Mouse (Mus musculus): ENCODE results near the gene Grm3.

The Grm3 gene

DNA sequence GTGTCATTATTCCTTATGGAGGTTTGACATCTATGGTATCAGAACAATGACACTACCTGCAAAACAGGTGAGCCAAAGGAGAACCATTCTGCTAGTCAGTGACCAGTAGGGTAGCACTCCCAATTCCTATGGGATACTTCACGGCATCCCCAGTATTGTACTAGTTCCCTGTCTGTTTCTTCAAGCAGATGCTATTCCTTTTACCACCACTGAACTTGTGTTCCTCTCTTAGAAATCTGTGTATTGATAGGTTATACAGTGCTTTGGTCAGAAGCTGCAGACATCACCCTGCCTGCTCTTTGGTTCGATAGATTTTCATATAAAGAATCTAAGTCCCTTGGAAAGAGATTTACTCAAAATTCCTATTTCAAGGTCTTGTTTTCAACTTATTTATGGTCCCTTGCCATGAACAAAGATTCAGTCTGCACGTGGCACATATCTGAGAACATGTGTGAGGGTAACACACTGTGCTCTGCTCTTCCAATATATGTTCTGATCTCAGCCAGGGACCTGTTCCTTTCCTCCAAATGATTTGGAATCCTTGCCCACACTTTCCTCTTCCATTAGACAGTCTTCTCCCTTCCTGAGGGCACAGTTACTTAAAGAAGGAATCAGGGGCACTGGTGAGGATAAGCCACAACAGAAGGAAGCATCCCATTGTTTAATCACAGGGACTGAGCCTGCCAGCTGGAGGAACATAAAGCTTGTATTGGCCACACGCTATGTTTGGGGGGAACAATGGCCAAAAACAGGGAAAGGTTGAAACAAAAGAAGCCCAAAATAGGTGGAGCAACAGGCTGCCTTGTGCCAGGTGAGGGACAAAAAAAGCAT is 102.5 kb downstream of the Grm3 start:
- DNase-seq, result no peak

DNA sequence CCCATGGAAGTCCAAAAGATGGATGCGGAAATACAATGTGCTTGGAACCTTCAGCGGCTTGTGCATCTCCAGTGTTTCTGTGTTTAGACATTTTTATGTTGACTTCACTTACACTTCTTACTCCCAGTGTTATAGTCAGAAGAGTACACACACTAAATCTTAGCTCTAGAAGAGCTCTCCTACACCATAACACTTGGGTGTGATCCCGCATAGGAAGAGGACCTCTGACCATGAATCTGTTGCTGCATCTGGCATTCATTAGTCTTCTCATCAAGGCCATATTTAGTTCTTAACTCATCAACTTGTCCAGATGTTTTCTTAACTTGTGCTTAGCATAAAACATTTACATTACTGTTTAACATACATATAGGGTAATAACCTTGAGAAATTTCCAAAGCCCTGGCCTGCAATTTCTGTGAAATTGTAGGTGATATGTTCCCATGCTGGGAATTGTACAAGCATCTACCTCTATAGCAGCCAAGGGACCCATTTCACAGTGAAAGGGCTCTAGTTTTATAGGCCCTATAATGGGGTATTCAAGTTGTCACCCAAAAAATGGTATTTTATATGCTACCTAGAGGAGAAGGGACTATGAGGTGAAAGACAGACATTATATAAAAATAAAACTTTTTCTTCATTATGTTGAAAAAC is 103.4 kb downstream of the Grm3 start:
- no peak for DNase-seq

- DNase-seq, result no peak
Measured at GRCm38 (mm10) chr5:9579021-9579420, 145.9 kb downstream of the Grm3 start.

DNA sequence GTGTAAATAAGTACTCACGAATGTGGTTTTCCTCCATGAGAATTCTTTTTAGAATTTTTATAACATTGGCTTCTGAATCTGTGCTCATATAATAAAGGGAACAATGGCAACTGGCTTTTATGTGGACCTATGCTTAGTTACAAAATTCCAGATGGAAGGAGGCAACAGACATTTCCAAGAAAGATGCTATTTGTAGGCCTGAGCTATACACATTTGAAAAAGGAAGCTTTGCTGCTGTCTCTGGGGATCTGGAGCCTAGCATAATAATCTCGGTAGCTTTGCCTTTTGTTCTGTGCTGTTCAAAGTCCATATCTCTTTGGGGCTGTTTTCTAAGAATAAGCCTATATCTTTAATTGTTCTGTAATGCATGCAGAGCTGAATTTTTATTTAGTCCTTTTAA is 146.4 kb downstream of the Grm3 start:
- no peak for DNase-seq

DNA sequence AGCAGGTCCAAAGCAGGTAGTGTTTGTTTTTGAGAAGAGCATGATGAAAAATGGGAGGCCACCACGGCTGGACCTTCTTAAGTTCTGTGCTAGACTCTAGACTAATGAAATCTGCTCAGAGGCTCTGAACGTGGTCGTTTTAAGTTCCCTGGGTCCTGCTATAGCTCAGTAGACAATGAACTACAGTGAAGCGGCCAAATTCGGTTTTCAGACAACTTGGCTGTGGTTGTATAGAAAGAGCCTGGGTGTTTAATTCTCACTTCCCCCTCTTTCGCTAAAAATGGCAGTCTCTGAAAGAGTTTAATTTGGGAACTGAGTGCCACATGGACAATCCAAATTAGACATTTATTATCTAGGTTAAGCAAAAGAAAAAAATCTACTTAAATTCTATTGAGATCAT is 154.0 kb downstream of the Grm3 start:
- DNase-seq, result no peak

DNA sequence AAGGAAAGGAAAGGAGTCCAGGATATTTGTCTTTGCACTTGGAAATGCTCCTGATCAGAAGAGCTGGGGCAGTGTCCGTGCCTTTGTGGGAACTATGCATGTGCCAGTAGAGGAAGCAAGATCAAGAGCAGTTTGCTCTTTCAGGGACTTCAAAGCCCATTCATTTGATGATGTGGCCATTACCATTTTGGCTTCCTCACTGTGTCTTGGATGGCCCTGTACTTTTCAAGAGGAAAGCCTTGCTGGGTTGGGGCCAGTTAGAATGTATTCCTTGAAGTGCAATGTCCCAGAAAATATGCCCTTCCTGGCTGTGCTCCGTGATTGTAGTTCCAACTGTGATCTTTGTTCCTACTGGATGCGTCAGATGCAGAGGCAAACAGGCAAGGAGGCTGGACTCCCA is 167.3 kb downstream of the Grm3 start:
- no peak for DNase-seq

GRCm38 (mm10) chr5:9540822-9541557 is 184.0 kb downstream of the Grm3 start:
- DNase-seq, result no peak

DNA sequence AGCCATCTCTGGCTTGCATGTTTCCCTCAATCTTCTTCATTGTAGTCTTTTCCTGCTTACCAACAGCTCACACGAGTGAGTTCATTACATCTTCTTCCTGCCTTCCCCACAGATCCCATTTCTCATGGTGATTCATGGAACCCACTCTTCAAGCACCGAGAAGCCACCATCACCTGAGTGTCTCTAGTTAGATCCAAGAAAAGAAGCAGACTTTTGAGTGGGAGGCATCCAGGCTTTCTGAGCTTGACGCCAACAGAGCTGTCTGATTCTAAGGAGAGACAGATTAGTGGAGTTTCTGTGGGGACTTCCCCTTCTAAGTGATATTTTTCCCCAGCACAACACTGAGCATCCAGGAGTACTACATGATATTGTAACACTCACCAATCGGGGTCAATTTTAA is 199.5 kb downstream of the Grm3 start:
- DNase-seq, result no peak

DNA sequence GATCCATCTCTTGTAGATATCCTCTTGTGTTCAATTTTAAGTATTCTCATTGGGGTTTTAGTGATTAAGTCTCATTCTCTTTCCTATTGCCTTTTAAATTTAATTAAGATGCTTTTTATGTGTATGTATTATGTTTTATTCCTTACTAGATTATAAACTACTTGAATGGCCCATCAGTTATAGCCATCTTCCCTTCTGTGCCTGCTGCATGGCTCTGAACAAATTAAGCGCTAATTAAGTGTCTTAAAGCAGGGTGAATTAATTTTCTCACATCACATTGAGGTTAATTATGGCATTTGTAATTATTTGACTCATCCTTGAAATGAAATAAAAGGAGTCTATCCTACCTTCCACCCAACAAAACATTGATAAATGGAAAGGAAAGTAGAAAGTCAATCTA is 213.9 kb downstream of the Grm3 start:
- DNase-seq, result no peak

GRCm38 (mm10) chr5:9497235-9497634 is 227.7 kb downstream of the Grm3 start:
- DNase-seq, result no peak

DNA sequence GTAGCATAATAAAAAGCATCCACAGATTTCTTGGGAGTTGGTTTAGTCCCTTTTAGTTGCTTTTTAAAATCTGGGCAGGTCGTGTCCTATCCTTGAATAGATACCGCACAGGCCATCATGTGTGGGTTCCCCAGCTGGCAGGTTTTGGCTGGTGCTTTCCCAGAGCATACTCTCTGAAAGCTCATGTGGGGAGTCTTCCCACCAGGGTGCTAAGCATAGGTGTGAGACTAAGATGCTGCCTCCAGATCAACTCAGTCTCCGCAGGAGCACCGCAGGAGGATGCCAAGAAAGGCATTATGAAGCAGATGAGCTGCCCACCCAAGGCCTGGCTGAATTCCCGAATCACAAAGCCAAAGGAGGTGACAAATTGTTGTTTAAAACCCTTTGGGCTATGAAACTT is 229.5 kb downstream of the Grm3 start:
- no peak for DNase-seq

- DNase-seq, result no peak
Measured at GRCm38 (mm10) chr5:9477587-9477986, 247.4 kb downstream of the Grm3 start.

DNA sequence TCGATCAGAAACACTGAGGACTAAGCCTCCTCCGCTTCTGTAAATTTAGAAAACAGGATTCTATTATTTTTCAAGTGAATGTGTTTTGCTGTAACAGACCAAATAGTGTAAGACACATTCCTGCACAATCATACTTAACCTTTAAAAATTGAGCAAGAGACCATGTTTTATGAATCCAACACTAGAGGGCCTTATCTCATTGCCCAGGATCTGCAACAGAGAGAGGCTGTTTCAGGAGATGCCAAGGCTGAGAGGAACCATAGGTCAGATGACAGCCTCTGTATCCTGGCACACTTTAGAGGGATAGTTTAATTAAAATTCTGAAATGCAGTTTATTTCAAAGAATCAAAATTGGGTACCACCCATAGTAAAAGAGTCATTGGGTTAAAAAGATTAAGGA is 271.7 kb downstream of the Grm3 start:
- no peak for DNase-seq

DNA sequence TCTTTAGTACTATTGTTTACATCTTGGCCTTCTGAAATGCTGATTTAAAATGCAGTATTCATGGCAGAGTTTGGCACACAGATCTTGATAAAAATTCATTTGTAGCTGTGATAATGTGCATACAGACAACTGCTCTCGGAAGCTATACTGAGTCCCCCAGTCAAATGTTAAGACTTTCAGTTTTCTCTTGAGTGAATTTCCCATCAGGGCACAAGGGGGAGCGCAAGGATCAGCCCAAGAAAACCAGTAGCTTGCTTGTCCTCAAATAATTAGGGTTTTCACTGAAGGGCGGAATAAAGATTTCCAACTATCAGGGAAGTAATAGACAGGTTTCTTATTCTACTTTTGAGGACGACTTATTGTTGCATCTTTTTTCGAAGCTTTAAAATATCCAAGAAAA is 275.4 kb downstream of the Grm3 start:
- no peak for DNase-seq

- no peak for DNase-seq
Measured at GRCm38 (mm10) chr5:9448931-9449330, 276.0 kb downstream of the Grm3 start.

DNA sequence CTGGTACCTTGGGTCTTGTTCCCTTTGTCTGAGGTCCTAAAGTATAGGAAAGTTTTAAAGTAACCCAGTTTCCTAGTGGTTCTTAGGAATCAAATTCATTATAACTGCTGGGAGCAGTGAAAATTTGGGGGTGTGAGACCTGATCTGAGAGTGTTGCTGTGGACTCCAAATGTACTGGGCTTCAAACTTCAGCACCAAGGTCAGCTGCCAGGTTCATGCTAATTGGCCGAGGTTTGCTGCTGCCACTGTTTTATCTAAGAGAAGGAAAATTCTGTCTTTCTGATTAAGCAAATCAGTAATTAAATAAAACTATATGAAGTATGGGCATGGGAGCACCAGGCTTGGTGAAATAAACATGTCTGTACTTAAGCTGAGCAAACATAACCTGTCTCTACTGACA is 278.8 kb downstream of the Grm3 start:
- no peak for DNase-seq
